Mouse (Mus musculus) CD8-positive naive resting alpha-beta T cell, adult 2 months (primary cell): ENCODE measurements around the gene Mobp.

Experiments
- DNase-seq, 2 experiments: peaks; one replicate each; pipeline ENCODE4 v3.0.0; 2022; ENCODE audit warnings: low read depth in 2 of 2, low spot score in 2 of 2

Mobp gene

DNA sequence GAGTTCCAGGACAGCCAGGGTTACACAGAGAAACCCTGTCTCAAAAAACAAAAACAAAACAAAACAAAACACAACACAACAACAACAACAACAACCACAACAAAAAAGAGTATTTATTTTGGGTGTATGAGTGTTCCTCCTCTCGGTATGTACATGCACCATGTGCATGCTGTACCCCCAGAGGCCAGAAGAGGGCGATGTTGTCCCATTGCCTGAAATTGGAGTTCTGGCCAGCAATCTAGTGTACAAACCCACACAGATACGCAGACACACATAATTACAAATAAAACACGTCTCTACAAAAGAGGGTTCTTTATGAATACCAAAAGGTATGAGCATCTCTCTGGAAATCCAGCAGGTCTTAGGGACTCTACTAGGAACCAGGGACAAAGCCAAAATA is 60.6 kb downstream of the Mobp start:
- DNase-seq = peak in 1 of 2 experiments; percentile 28

DNA sequence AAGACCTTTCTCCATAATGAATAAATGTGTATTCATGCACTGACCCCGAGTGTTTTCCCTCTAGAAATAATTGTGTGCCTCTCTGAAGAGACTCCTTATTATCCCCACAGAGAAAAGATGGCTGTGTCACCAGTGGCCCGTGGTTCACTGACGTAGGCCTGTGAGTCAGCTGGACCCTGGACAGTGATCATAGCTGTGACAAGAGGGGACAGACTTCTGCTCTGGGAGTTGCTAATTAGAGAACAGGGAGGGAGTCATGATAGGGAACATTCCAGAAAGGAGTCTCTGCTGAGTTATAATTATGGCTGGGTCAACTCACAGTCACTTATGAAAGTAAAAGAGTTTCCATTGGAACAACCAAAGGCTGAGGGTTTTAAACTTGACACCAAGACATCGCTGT is 61.4 kb downstream of the Mobp start:
- DNase-seq = no peak

DNA sequence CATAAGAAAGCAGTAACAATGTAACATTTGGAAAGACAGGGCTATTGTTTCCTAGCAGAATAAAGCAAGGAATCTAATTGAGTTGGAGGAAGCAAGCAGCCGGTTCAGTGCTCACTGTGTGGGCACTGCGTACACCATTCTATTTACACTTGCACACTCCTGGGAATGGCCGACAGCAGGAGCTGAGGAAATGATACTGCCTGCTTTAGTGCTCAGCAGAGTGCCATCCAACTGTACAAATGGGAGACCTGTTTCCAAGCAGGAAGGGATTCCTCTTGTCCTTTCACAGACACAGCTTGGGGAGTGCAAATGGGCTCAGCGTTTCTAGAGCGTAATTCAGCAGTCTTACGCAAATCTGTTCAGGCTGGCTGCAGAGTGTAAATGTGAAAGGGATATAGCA is 63.4 kb downstream of the Mobp start:
- DNase-seq = no peak

GRCm38 (mm10) chr9:120214978-120215495 is 65.5 kb downstream of the Mobp start:
- no peak for DNase-seq

DNA sequence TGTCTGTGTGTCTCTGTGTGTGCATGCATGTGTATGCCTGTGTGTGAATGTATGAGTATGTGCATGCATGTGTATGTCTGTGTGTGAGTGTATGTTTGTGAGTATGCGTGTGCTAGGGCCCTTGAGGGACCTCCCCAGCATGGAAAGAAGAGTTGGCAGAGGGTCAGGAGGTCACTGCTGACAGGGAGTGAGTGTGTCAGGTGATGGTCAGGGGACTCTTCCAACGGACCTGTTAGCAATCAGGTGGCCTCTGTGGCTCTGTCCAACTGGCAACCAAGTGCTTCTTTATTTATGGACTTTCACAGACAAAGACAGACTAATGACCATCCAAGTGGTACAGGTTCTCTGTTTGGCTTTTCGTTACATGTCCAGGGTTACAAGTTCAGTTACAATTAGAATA is 69.9 kb downstream of the Mobp start:
- no peak for DNase-seq
